Mouse (Mus musculus) forebrain, embryonic 16.5 days (tissue): ENCODE results near the gene Reep3. TPM values are rescaled to one million over a fixed set of nuclear protein-coding genes. Genes with fewer than 3 reads are reported as not detected.
A peak's percentile ranks its signal among the peaks of the same experiment; 100 is the strongest.

Experiments used
- ATAC-seq: fragments of 200-750 bp; cut with Nextera tagmentation; 2 replicates; pipeline ENCODE4 v1.8.0; 2017; ENCODE audit warnings: mild to moderate bottlenecking, moderate library complexity
- H3K27ac ChIP-seq: fragments of 300-500 bp; sonication (generic); 2 replicates; pipeline ENCODE4 v1.5.1; 2014; ENCODE audit warnings: low read length, control low read depth
- H3K27me3 ChIP-seq: fragments of 300-500 bp; sonication (generic); replicated peaks from 2 replicates; pipeline ENCODE4 v1.6.1; 2014; ENCODE audit warnings: low read length; ENCODE audit not compliant: control insufficient read depth, insufficient read depth
- H3K36me3 ChIP-seq: fragments of 300-500 bp; sonication (generic); 2 replicates; pipeline ENCODE4 v1.6.1; 2014; ENCODE audit not compliant: control insufficient read depth, insufficient read depth
- H3K4me1 ChIP-seq: fragments of 300-500 bp; sonication (generic); replicated peaks from 2 replicates; pipeline ENCODE4 v1.6.1; 2014; ENCODE audit warnings: low read length; ENCODE audit not compliant: control insufficient read depth, insufficient read depth
- H3K4me2 ChIP-seq: fragments of 300-500 bp; sonication (generic); 2 replicates; pipeline ENCODE4 v1.6.1; 2014; ENCODE audit warnings: mild to moderate bottlenecking, low read length, control low read depth
- H3K4me3 ChIP-seq: fragments of 300-500 bp; sonication (generic); replicated peaks from 2 replicates; pipeline ENCODE4 v1.5.1; 2014; ENCODE audit warnings: mild to moderate bottlenecking, low read length, control low read depth
- H3K9ac ChIP-seq: fragments of 300-500 bp; sonication (generic); replicated peaks from 2 replicates; pipeline ENCODE4 v1.6.1; 2014; ENCODE audit warnings: low read depth, low read length, control low read depth
- H3K9me3 ChIP-seq: fragments of 300-500 bp; sonication (generic); 2 replicates; pipeline ENCODE4 v1.6.1; 2016; ENCODE audit warnings: low read length; ENCODE audit not compliant: control insufficient read depth
- whole genome bisulfite sequencing: fragments of 180-500 bp; shearing (Covaris S2); extraction: QIAGEN DNeasy Blood & Tissue Kit; methylation state at CpG from one replicate; pipeline ENCODE4 v1.1.7; 2014; 5-methylcytosine and 5-hydroxymethylcytosine counted together
- polyA plus RNA-seq: library from polyadenylated mRNA; unstranded; fragments of >200 nt; fragmentation: Nextera tagmentation; extraction: Ambion mirVana; gene quantifications from 2 replicates; pipeline ENCODE4 v1.2.1, GENCODE M21; 2015

The Reep3 gene
- polyA plus RNA-seq, 1 experiment from 2014 or later: 34.9 TPM

DNA sequence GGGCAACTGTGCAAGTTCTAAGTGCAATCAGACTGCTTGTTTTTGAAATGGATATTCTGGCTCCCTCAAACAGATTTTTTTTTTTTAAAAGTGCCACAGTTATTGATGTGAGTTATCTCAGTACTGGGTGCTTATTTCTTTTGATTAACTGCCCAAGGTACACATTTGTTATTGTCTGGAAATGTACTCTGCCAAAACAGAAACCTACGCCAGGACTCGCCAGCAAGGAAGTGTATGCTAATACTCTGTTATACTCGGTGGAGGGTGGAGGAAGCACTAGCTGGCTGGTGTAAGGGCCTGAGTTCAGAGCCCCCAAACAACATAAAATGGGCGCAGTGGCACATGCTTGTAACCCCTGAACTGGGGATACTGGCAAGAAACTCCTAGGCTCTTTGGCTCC lies 34.9 kb downstream of the Reep3 start:
- Histone ChIP-seq H3K4me3 (no peak overlapping the region), H3K4me1 (peaks cover 38% of the 10 kb centered on the region), H3K27me3 (no peaks in the 10 kb centered on the region), H3K4me2 (no peak overlapping the region; the same call in 1 of the 2 replicates), H3K27ac (peak overlapping the region; percentile 61), H3K9ac (no peak overlapping the region), H3K36me3 (no peaks in the 10 kb centered on the region), H3K9me3 (no peaks in the 10 kb centered on the region)
- no peak for ATAC-seq
- 42% methylated on average over 4 of the region's 4 CpGs for WGBS

DNA sequence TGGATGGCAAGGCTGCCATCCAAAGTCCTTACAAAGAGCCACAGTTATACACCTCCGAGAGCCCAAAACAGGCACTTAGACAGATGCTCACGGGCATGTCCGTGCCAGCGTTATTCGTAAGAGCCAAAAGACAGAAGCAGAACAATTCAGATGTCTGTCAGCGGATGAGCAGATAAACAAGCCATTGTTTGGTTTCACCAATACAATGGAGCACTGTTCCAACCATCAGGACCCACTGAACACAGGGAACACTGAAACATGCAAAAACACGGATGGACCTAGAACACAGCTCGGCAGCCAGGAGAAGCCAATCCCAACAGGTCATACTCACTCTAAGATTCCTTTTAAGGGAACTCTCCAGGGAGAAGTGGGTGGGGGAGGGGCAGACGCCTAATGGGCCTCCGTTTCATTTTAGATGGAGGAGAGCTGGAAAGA lies 35.4 kb downstream of the Reep3 start:
- Histone ChIP-seq H3K4me1 (peaks cover 39% of the 10 kb centered on the region), H3K9me3 (no peaks in the 10 kb centered on the region), H3K4me2 (peak overlapping the region; percentile 5; the same call in 1 of the 2 replicates), H3K27me3 (no peaks in the 10 kb centered on the region), H3K4me3 (no peak overlapping the region), H3K9ac (no peak overlapping the region), H3K27ac (peak overlapping the region; percentile 56), H3K36me3 (no peaks in the 10 kb centered on the region)
- no peak for ATAC-seq
- WGBS: 9% methylated on average over 10 of the region's 10 CpGs

DNA sequence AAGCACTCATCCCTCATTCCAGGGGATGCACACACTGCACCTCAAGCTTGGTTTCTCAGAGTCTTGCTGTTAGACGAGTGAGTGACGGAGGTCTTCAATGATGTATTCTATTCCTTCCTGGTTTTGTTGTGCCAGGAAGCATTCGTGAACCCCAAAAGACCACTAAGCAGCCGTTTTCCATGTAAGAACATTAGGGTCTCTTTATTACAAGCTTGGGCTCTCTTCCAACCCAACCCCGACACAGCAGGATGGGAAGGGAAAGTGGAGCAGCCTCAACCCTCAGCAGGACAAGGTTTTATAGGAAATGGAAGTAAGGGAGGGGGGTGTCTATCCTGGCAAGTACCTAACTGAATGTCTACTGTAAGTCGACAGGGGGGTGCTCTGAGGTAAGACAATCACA lies 38.0 kb downstream of the Reep3 start:
- Histone ChIP-seq H3K4me2 (0 out of 2 replicates have a peak overlapping the region, but pooled peaks have one; percentile 5), H3K27ac (peak overlapping the region; percentile 17), H3K9me3 (no peaks in the 10 kb centered on the region), H3K4me3 (no peak overlapping the region), H3K36me3 (no peaks in the 10 kb centered on the region), H3K27me3 (no peaks in the 10 kb centered on the region), H3K9ac (no peak overlapping the region), H3K4me1 (peaks cover 40% of the 10 kb centered on the region)
- WGBS: 32% methylated on average over 6 of the region's 6 CpGs
- peak; percentile 23 for ATAC-seq

DNA sequence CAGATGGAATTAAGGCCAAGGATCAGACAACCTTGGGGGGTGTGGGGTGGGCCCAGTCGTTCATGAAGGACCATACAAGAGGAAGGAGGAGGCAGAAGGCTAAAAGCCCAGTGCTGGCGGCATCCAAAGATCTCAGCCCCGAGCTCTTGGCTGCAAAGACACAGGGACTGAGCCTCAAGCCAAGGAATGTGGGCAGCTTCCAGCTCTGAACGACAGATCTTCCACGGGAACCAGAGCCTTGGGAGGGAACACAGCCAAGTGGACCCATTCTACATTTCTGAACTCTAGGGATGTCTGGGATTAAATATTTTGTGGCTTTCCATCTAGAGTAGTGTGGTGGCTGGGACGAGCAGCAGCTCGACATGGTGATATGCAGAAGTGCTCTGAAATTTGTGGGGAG lies 38.4 kb downstream of the Reep3 start:
- Histone ChIP-seq H3K4me1 (peaks cover 44% of the 10 kb centered on the region), H3K4me3 (no peak overlapping the region)

DNA sequence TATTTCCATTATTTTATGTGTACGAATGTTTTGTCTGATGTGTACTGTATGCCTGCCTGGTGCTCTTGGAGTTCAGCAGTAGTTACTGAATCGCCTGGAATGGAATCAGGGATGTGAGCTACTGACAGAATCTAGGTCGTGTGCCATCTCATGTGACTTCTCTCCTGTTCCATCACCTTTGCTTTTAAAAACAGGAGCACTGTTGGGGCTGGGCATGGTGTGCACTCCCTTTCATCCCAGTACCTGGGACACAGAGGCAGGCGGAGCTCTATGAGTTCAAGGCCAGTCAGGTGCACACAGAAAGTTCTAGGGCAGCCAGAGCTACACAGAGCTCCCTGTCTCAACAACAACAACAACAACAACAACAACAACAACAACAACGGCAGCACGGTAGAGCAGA lies 39.0 kb downstream of the Reep3 start:
- Histone ChIP-seq H3K27ac (peak overlapping the region; percentile 17; the same call in 1 of the 2 replicates), H3K9me3 (no peaks in the 10 kb centered on the region), H3K4me1 (peaks cover 47% of the 10 kb centered on the region), H3K9ac (no peak overlapping the region), H3K27me3 (no peaks in the 10 kb centered on the region), H3K4me3 (no peak overlapping the region), H3K36me3 (no peaks in the 10 kb centered on the region), H3K4me2 (no peak overlapping the region)
- 85% methylated on average over 6 of the region's 6 CpGs for WGBS
- ATAC-seq: no peak

More for the DNA sequence above, 38.4 kb downstream of the Reep3 start:
- ATAC-seq: peak; percentile 57
- Histone ChIP-seq H3K9ac (no peak overlapping the region), H3K27ac (peak overlapping the region; percentile 17), H3K27me3 (no peaks in the 10 kb centered on the region), H3K36me3 (no peaks in the 10 kb centered on the region), H3K9me3 (no peaks in the 10 kb centered on the region), H3K4me2 (0 out of 2 replicates have a peak overlapping the region, but pooled peaks have one; percentile 5)
- WGBS: 30% methylated on average over 7 of the region's 7 CpGs

DNA sequence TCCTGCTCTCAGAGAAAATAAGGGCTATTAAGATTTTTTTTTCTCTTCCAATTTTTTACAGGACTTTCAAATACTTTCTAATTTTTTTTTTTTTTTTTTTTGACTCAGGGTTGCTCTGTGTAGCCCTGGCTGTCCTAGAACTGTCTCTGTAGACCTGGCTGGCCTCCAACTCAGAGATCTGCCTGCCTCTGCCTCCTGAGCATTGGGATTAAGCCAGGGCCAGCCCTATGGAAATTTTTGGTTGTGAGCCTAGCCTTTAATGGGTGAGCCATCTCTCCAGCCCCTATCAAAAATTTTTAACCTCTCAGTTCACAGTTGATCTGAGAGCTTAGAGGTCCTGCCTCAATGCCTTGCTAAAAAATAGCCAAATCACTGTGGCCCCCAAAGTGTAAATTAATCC lies 39.5 kb downstream of the Reep3 start:
- Histone ChIP-seq H3K9me3 (no peaks in the 10 kb centered on the region), H3K4me3 (no peak overlapping the region), H3K4me1 (peaks cover 45% of the 10 kb centered on the region), H3K9ac (no peak overlapping the region), H3K4me2 (no peak overlapping the region), H3K27ac (no peak overlapping the region), H3K27me3 (no peaks in the 10 kb centered on the region), H3K36me3 (no peaks in the 10 kb centered on the region)
- ATAC-seq: no peak

DNA sequence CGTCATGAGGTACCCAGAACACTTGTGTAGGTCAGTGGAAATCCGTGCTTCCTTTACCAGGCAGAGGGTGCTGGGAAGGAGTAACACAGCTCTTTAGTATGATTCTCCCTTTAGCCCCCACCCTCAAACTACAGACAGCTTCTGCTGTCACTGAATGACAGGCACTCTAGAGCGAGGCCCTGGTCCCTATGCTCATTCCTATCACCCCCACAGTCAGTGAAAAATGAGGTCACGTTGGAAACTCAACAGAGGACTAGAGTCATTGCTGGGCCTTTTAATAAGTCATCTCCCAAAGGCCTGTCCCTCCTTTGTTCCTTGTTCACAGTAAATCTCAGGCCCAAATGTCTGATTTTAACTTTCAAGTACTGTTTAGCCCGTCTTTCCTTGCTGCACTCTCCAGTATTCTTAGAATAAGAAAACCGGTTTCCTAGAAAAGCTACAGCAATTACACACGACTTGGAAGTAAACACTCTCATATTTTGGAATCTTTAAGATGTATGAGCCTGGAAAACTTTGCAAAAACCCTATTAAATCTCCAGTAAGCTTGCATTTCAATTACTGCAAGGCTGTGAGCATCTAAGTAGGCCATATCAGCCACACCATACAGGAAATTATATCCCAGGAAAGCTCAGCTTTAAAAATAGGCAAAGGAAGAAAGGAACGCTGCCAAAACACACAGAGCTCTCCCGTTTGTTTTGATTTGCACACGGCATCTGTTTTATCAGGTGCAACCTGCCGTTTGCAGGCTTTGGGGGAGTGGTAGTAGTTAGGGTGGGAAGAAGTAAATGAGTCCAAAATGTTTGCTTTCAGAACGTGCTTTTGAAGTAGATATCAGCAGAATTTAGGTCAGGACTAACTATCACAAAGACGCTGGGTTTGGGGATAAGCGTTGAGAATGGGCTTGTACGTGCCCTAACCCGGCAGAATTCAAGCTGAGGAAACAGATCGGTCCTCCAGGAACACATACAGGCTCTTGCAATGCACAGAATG lies 40.6 kb downstream of the Reep3 start:
- Histone ChIP-seq H3K4me2 (no peak overlapping the region), H3K36me3 (no peaks in the 10 kb centered on the region), H3K27ac (peak overlapping the region; percentile 70), H3K9ac (no peak overlapping the region), H3K4me3 (no peak overlapping the region), H3K27me3 (no peaks in the 10 kb centered on the region), H3K9me3 (no peaks in the 10 kb centered on the region), H3K4me1 (peaks cover 35% of the 10 kb centered on the region)
- WGBS: 41% methylated on average over 17 of the region's 17 CpGs
- ATAC-seq: no peak

DNA sequence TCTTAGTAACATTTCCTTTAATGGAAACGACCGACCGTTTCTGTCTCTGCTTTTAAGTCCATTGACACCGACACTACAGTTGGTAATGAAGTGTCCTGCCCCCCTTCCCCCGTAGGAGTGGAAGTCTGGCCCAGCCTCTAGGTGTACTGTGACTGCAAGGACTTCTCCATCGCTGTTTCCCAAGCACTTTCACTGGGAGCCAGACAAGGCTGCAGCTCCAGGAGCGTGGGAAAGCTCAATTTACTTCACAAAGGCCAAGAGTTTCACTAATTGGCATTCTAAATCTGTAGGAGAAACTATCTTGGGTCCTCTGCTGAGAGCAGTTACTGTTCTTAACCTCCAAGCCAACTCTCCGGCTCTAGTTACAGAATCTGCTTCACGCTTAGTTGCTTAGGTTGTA lies 43.3 kb downstream of the Reep3 start:
- Histone ChIP-seq H3K36me3 (no peaks in the 10 kb centered on the region), H3K4me1 (peaks cover 30% of the 10 kb centered on the region), H3K4me3 (no peak overlapping the region), H3K27ac (peak overlapping the region; percentile 46; the same call in 1 of the 2 replicates), H3K9ac (no peak overlapping the region), H3K27me3 (no peaks in the 10 kb centered on the region), H3K9me3 (no peaks in the 10 kb centered on the region), H3K4me2 (no peak overlapping the region)
- 8% methylated on average over 9 of the region's 9 CpGs for WGBS
- ATAC-seq: peak; percentile 62

DNA sequence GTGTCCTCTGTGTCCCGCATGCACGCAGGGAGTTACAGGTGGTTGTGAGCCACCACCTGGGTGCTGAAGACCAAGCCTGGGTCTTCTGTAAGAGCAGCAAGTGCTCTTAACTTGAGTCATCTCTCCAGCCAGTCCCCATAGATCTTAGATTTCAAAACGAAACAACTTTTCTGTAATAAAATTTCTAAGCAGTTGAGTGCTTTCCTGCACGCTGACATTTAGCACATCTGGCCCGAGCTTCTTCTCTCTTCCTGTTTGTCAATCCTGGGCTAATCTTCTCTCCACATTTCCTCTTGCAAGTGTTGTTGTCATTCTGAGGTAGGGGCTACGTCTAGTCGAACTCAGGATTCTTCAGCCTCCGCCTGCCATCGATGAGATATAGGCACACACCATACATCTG lies 44.3 kb downstream of the Reep3 start:
- no peak overlapping the region for H3K9ac ChIP-seq
- H3K27me3 ChIP-seq: no peaks in the 10 kb centered on the region
- no peaks in the 10 kb centered on the region for H3K36me3 ChIP-seq
- no peak overlapping the region for H3K27ac ChIP-seq
- ATAC-seq: no peak
- 71% methylated on average over 9 of the region's 9 CpGs for WGBS
- H3K4me2 ChIP-seq: no peak overlapping the region
- no peak overlapping the region for H3K4me3 ChIP-seq
- no peaks in the 10 kb centered on the region for H3K9me3 ChIP-seq
- H3K4me1 ChIP-seq: peaks cover 29% of the 10 kb centered on the region
